9 mouse cellular contexts compared by ENCODE assay signal in the genomic region with DNA sequence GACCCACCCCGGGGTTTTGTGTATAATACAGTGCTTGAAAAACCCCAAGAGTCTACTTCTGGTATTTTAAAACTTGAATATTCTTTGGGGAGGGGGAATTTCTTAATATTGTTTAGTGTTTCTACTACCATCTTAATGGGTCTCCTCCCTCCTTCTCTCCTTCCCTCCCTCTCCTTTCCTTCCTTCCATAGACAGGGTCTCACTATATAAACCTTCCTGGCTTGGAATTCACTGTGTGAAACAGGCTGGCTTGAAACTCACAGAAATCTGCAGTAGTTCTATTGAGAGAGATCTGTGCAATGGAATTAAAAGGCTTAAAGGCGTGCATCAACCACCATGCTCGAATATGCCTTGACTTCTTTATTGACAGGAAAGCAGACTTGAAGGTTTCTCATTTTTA. TPM values are rescaled to one million over a fixed set of nuclear protein-coding genes. Genes with fewer than 3 reads are reported as not detected.
DNase-seq lines count a peak whose midpoint lies in the region; ATAC-seq and TF ChIP-seq lines count a peak whose summit lies in the region.
"Had no signal": no experiment of that assay in that cellular context is flagged by ENCODE, and none has a peak within 500 bp of the region (broad histone marks: within the 10 kb centered on the region; RNA-seq: fewer than 3 reads in every experiment).

No protein-coding gene starts in this region.

- no peak overlapping the region for H3K27ac ChIP-seq in heart, embryonic 13.5 days (replicated peaks)
- no peak overlapping the region for H3K27ac ChIP-seq in ES-E14 (ENCODE audit: insufficient read depth, low read depth, low read length, poor library complexity, severe bottlenecking)
- H3K27ac ChIP-seq in hindbrain, embryonic 12.5 days, result no peak overlapping the region
- 0 out of 2 replicates have a peak overlapping the region, but pooled peaks have one; percentile 92 for H3K27ac ChIP-seq in macrophage

- H3K9me3 ChIP-seq in heart, embryonic 13.5 days, result no peaks in the 10 kb centered on the region
- H3K9me3 ChIP-seq in ES-E14 (ENCODE audit: control insufficient read depth, insufficient read depth, low read depth, low read length), result no peaks in the 10 kb centered on the region
- H3K9me3 ChIP-seq in hindbrain, embryonic 12.5 days (replicated peaks), result no peaks in the 10 kb centered on the region

- H3K4me3 ChIP-seq in heart, embryonic 13.5 days, result peak overlapping the region; percentile 87
- H3K4me3 ChIP-seq in ES-E14 (ENCODE audit: insufficient read depth in 1 of 2, low read depth in 1 of 2, low read length in 2 of 2, poor library complexity in 1 of 2, severe bottlenecking in 1 of 2) (peak overlapping the region; percentile 86 to 90; a peak in 3 of 4 replicates), macrophage (ENCODE audit: inconsistent target) (peak overlapping the region; percentile 95; the same call in 1 of the 2 replicates)
- H3K4me3 ChIP-seq in hindbrain, embryonic 12.5 days, result peak overlapping the region; percentile 66

- peaks cover 40% of the 10 kb centered on the region for H3K4me1 ChIP-seq in heart, embryonic 13.5 days
- H3K4me1 ChIP-seq in ES-E14 (ENCODE audit: control insufficient read depth in 2 of 2, insufficient read depth in 2 of 2, low read length in 2 of 2, poor library complexity in 1 of 2), result peaks cover 4 to 5% of the 10 kb centered on the region in 2 experiments; a peak in 3 of 4 replicates
- peaks cover 21% of the 10 kb centered on the region for H3K4me1 ChIP-seq in hindbrain, embryonic 12.5 days

- peak overlapping the region; percentile 94 for H3K9ac ChIP-seq in heart, embryonic 13.5 days
- peak overlapping the region; percentile 20; the same call in 1 of the 2 replicates for H3K9ac ChIP-seq in ES-E14 (ENCODE audit: insufficient read depth, low read depth, low read length, poor library complexity, severe bottlenecking)
- no peak overlapping the region for H3K9ac ChIP-seq in hindbrain, embryonic 12.5 days

- WGBS in heart, embryonic 13.5 days, result 78% methylated on average over 3 of the region's 3 CpGs
- 82% methylated on average over 3 of the region's 3 CpGs for WGBS in hindbrain, embryonic 12.5 days
- 76% methylated on average over 3 of the region's 3 CpGs for WGBS in macrophage (ENCODE audit: missing documents)

- in situ Hi-C loops in ES-E14 (cut with MboI; ENCODE audit: low sequenced_read_pairs in 2 of 2, unreplicated experiment in 2 of 2), result no loop called here

- H3K27me3 ChIP-seq in heart, embryonic 13.5 days (replicated peaks), result no peaks in the 10 kb centered on the region
- no peaks in the 10 kb centered on the region for H3K27me3 ChIP-seq in hindbrain, embryonic 12.5 days

- peak overlapping the region; percentile 82 for H3K4me2 ChIP-seq in heart, embryonic 13.5 days
- H3K4me2 ChIP-seq in hindbrain, embryonic 12.5 days (replicated peaks), result peak overlapping the region; percentile 73

- peaks cover 36% of the 10 kb centered on the region for H3K36me3 ChIP-seq in heart, embryonic 13.5 days
- H3K36me3 ChIP-seq in ES-E14 (ENCODE audit: control insufficient read depth, insufficient read depth, low read length, poor library complexity, severe bottlenecking) (peaks cover 14% of the 10 kb centered on the region), macrophage (ENCODE audit: inconsistent target) (peaks cover 23% of the 10 kb centered on the region)
- peaks cover 20% of the 10 kb centered on the region for H3K36me3 ChIP-seq in hindbrain, embryonic 12.5 days

- intact Hi-C loops in heart, postnatal 10 days (cut with DNase I), result loop anchor here (10.0 kb wide), 2 partner anchors 261 to 339 kb away; a partner anchor contains a TSS

- no peak for DNase-seq in heart, postnatal 10 days
- DNase-seq in ES-E14 (ENCODE audit: low read depth, low spot score), result no peak
- DNase-seq in cerebellum, adult 8-10 months, result no peak
- no peak for DNase-seq in gastrocnemius, postnatal 4 days (ENCODE audit: low spot score in 2 of 2)
- DNase-seq in thymus, postnatal 36 days, result no peak
- DNase-seq: thymus, postnatal 25 days had no signal

- H3K79me2 ChIP-seq in macrophage (ENCODE audit: inconsistent target), result peaks cover 66% of the 10 kb centered on the region

- ATAC-seq in heart, embryonic 13.5 days (ENCODE audit: extremely low read depth, insufficient number of reproducible peaks, low FRiP score, low TSS enrichment), result no peak
- no peak for ATAC-seq in hindbrain, embryonic 12.5 days (ENCODE audit: low FRiP score)

TF ChIP-seq in ES-E14, 5 proteins besides CTCF, POLR2A, EP300 and RAD21:
- TF ChIP-seq ZNF384 (IDR thresholded peaks at IDR 0.05; ENCODE audit: low read depth, low read length), result no peak
- TF ChIP-seq CHD2 (IDR thresholded peaks at IDR 0.05; ENCODE audit: low read depth, low read length), result no peak
- no peak for TF ChIP-seq ZC3H11A (IDR thresholded peaks at IDR 0.05; ENCODE audit: borderline replicate concordance, low read depth, low read length)
- TF ChIP-seq HCFC1 (IDR thresholded peaks at IDR 0.05; ENCODE audit: borderline replicate concordance, insufficient read depth, low read length), result no peak
- TF ChIP-seq MAFK (IDR thresholded peaks at IDR 0.05; ENCODE audit: insufficient read depth, low read depth, low read length), result no peak

RNA-seq across cellular contexts. Expression of a gene that starts 1.5 kb away (rescaled TPM):
- 675 and 751 TPM in 2 replicates for polyA plus RNA-seq in heart, embryonic 13.5 days (2015; fragmentation: Nextera tagmentation; extraction: Ambion mirVana)
- total RNA-seq in heart, postnatal 10 days (2021), result 100 to 1,000 TPM; 174 to 190 TPM
- 287 and 350 TPM in 2 replicates for total RNA-seq in ES-E14 (2012; rRNA removed)
- 1,291 and 1,445 TPM in 2 replicates for polyA plus RNA-seq in hindbrain, embryonic 12.5 days (2016; fragmentation: Nextera tagmentation; extraction: Ambion mirVana)
- 100 to 1,000 TPM in 5 of 26 experiments, 10 to 100 TPM in 21; 13.6 to 133 (median 39.9) TPM for total RNA-seq in macrophage (2018; cell fraction: chromatin; rRNA removed)
- 100 to 1,000 TPM; 121 to 231 (median 151) TPM for total RNA-seq in macrophage (2018; cell fraction: cytosol; rRNA removed)
- 100 to 1,000 TPM in 8 of 26 experiments, 10 to 100 TPM in 18; 30.3 to 192 (median 57.9) TPM for total RNA-seq in macrophage (2018; cell fraction: nucleus; rRNA removed)
- 165 to 414 TPM (median 209 TPM) in 3 replicates for polyA plus RNA-seq in macrophage (2018)
- 100 to 1,000 TPM; 233 to 278 TPM for total RNA-seq in gastrocnemius, postnatal 4 days (2021)

RNA-seq across cellular contexts. Expression of a gene that starts 1.7 kb away (rescaled TPM):
- polyA plus RNA-seq in heart, embryonic 13.5 days (2015; fragmentation: Nextera tagmentation; extraction: Ambion mirVana), result 29.4 and 30.1 TPM in 2 replicates
- 10 to 100 TPM; 19.1 to 23.6 TPM for total RNA-seq in heart, postnatal 10 days (2021)
- total RNA-seq in ES-E14 (2012; rRNA removed), result 108 and 116 TPM in 2 replicates
- polyA plus RNA-seq in hindbrain, embryonic 12.5 days (2016; fragmentation: Nextera tagmentation; extraction: Ambion mirVana), result 63.0 and 68.6 TPM in 2 replicates
- 100 to 1,000 TPM in 8 of 26 experiments, 10 to 100 TPM in 18; 23.4 to 127 (median 81.0) TPM for total RNA-seq in macrophage (2018; cell fraction: chromatin; rRNA removed)
- total RNA-seq in macrophage (2018; cell fraction: cytosol; rRNA removed), result 10 to 100 TPM in 21 of 26 experiments, 1 to 10 TPM in 5; 6.3 to 20.5 (median 13.7) TPM
- 10 to 100 TPM; 15.1 to 86.5 (median 45.1) TPM for total RNA-seq in macrophage (2018; cell fraction: nucleus; rRNA removed)
- 9.2 to 15.6 TPM (median 10.6 TPM) in 3 replicates for polyA plus RNA-seq in macrophage (2018)
- 10 to 100 TPM; 27.4 to 32.3 TPM for total RNA-seq in gastrocnemius, postnatal 4 days (2021)
